Mouse (Mus musculus) liver, embryonic 11.5 days (tissue): Measurements from ENCODE around the gene Msl1. TPM values are rescaled to one million over a fixed set of nuclear protein-coding genes. Genes with fewer than 3 reads are reported as not detected.

Source experiments
- ATAC-seq: fragments of 200-750 bp; cut with Nextera tagmentation; replicated peaks from 2 replicates; pipeline ENCODE4 v1.8.0; 2017; ENCODE audit warnings: moderate number of reproducible peaks, mild to moderate bottlenecking, moderate TSS enrichment, moderate library complexity; ENCODE audit not compliant: low FRiP score
- DNase-seq: peaks from one replicate; pipeline ENCODE4 v3.0.0-alpha.2; 2017; ENCODE audit warnings: low spot score
- H3K27ac ChIP-seq: fragments of 300-500 bp; sonication (generic); 2 replicates; pipeline ENCODE4 v1.5.1; 2014; ENCODE audit warnings: mild to moderate bottlenecking, low read depth, low read length, control low read depth
- H3K27me3 ChIP-seq: fragments of 300-500 bp; sonication (generic); replicated peaks from 2 replicates; pipeline ENCODE4 v1.6.1; 2014; ENCODE audit warnings: low read length, mixed read lengths; ENCODE audit not compliant: control insufficient read depth, insufficient read depth
- H3K36me3 ChIP-seq: fragments of 300-500 bp; sonication (generic); 2 replicates; pipeline ENCODE4 v1.6.1; 2014; ENCODE audit warnings: mild to moderate bottlenecking, low read length, moderate library complexity, mixed read lengths; ENCODE audit not compliant: control insufficient read depth, insufficient read depth
- H3K4me1 ChIP-seq: fragments of 300-500 bp; sonication (generic); replicated peaks from 2 replicates; pipeline ENCODE4 v1.6.1; 2014; ENCODE audit warnings: low read length, mixed read lengths; ENCODE audit not compliant: control insufficient read depth, insufficient read depth
- H3K4me2 ChIP-seq: fragments of 300-500 bp; sonication (generic); 2 replicates; pipeline ENCODE4 v1.6.1; 2014; ENCODE audit warnings: mild to moderate bottlenecking, control low read depth, moderate library complexity
- H3K4me3 ChIP-seq: fragments of 300-500 bp; sonication (generic); 2 replicates; pipeline ENCODE4 v1.5.1; 2014; ENCODE audit warnings: low read depth, low read length, control low read depth
- H3K9ac ChIP-seq: fragments of 300-500 bp; sonication (generic); 2 replicates; pipeline ENCODE4 v1.6.1; 2014; ENCODE audit warnings: low read depth, low read length, control low read depth
- H3K9me3 ChIP-seq: fragments of 300-500 bp; sonication (generic); 2 replicates; pipeline ENCODE4 v1.6.1; 2016; ENCODE audit warnings: low read length, inconsistent platforms, mixed read lengths; ENCODE audit not compliant: control insufficient read depth
- WGBS: fragments of 180-500 bp; shearing (Covaris S2); extraction: QIAGEN DNeasy Blood & Tissue Kit; methylation state at CpG from one replicate; pipeline ENCODE4 v1.1.7; 2014; 5-methylcytosine and 5-hydroxymethylcytosine counted together
- polyA plus RNA-seq: library from polyadenylated mRNA; unstranded; fragments of >200 nt; fragmentation: Nextera tagmentation; extraction: Ambion mirVana; gene quantifications from 2 replicates; pipeline ENCODE4 v1.2.1, GENCODE M21; 2014

Gene Msl1
- polyA plus RNA-seq, 1 experiment from 2014 or later = 17.7 TPM

GRCm38 (mm10) chr11:98761939-98762338 lies 33.4 kb upstream of the Msl1 start:
- Histone ChIP-seq H3K27ac (no peak overlapping the region), H3K4me1 (peaks cover 35% of the 10 kb centered on the region), H3K4me2 (no peak overlapping the region), H3K9ac (no peak overlapping the region), H3K9me3 (no peaks in the 10 kb centered on the region), H3K27me3 (no peaks in the 10 kb centered on the region), H3K4me3 (no peak overlapping the region), H3K36me3 (peaks cover 36% of the 10 kb centered on the region)
- no peak for ATAC-seq
- no peak for DNase-seq
- 92% methylated on average over 4 of the region's 4 CpGs for WGBS

- no peak for ATAC-seq
- Histone ChIP-seq H3K4me2 (no peak overlapping the region), H3K36me3 (peaks cover 28% of the 10 kb centered on the region), H3K4me1 (peaks cover 41% of the 10 kb centered on the region), H3K9ac (no peak overlapping the region), H3K4me3 (no peak overlapping the region), H3K9me3 (no peaks in the 10 kb centered on the region), H3K27ac (peak overlapping the region; percentile 35; the same call in 1 of the 2 replicates), H3K27me3 (no peaks in the 10 kb centered on the region)
- DNase-seq = no peak
- WGBS = 66% methylated on average over 17 of the region's 17 CpGs
Observed at GRCm38 (mm10) chr11:98762756-98763501, 32.4 kb upstream of the Msl1 start.

- Histone ChIP-seq H3K9ac (no peak overlapping the region), H3K4me1 (peaks cover 46% of the 10 kb centered on the region)
- no peak for ATAC-seq
Observed at GRCm38 (mm10) chr11:98763502-98763861, 31.8 kb upstream of the Msl1 start.

GRCm38 (mm10) chr11:98764091-98764490 lies 31.2 kb upstream of the Msl1 start:
- Histone ChIP-seq H3K9ac (no peak overlapping the region), H3K9me3 (no peaks in the 10 kb centered on the region), H3K4me1 (peaks cover 53% of the 10 kb centered on the region), H3K4me2 (no peak overlapping the region), H3K36me3 (peaks cover 25% of the 10 kb centered on the region), H3K4me3 (no peak overlapping the region), H3K27me3 (no peaks in the 10 kb centered on the region), H3K27ac (peak overlapping the region; percentile 48; the same call in 1 of the 2 replicates)
- 82% methylated on average over 18 of the region's 18 CpGs for WGBS
- DNase-seq (no peak), ATAC-seq (no peak)

More at GRCm38 (mm10) chr11:98763502-98763861, 31.8 kb upstream of the Msl1 start:
- H3K4me2 ChIP-seq = no peak overlapping the region
- no peaks in the 10 kb centered on the region for H3K9me3 ChIP-seq
- H3K36me3 ChIP-seq = peaks cover 25% of the 10 kb centered on the region
- whole genome bisulfite sequencing = 89% methylated on average over 8 of the region's 8 CpGs
- no peaks in the 10 kb centered on the region for H3K27me3 ChIP-seq
- H3K27ac ChIP-seq = peak overlapping the region; percentile 48; the same call in 1 of the 2 replicates
- no peak for DNase-seq
- no peak overlapping the region for H3K4me3 ChIP-seq

- Histone ChIP-seq H3K4me1 (peaks cover 59% of the 10 kb centered on the region), H3K27ac (no peak overlapping the region)
Observed at GRCm38 (mm10) chr11:98764746-98765145, 30.6 kb upstream of the Msl1 start.

GRCm38 (mm10) chr11:98765421-98766309 lies 29.7 kb upstream of the Msl1 start:
- Histone ChIP-seq H3K4me2 (no peak overlapping the region; the same call in 1 of the 2 replicates), H3K27ac (peak overlapping the region; percentile 62), H3K4me1 (peaks cover 67% of the 10 kb centered on the region), H3K9ac (no peak overlapping the region), H3K4me3 (no peak overlapping the region), H3K27me3 (no peaks in the 10 kb centered on the region), H3K9me3 (no peaks in the 10 kb centered on the region), H3K36me3 (peaks cover 24% of the 10 kb centered on the region)
- WGBS = 53% methylated on average over 9 of the region's 9 CpGs
- DNase-seq = no peak
- no peak for ATAC-seq

More at GRCm38 (mm10) chr11:98764746-98765145, 30.6 kb upstream of the Msl1 start:
- no peak overlapping the region for H3K4me2 ChIP-seq
- H3K27me3 ChIP-seq = no peaks in the 10 kb centered on the region
- H3K4me3 ChIP-seq = no peak overlapping the region
- DNase-seq = no peak
- no peak for ATAC-seq
- peaks cover 28% of the 10 kb centered on the region for H3K36me3 ChIP-seq
- no peak overlapping the region for H3K9ac ChIP-seq
- no peaks in the 10 kb centered on the region for H3K9me3 ChIP-seq

GRCm38 (mm10) chr11:98766346-98766745 lies 29.0 kb upstream of the Msl1 start:
- DNase-seq (no peak), ATAC-seq (no peak)
- no peaks in the 10 kb centered on the region for H3K27me3 ChIP-seq
- H3K9ac ChIP-seq = no peak overlapping the region
- WGBS = 47% methylated on average over 2 of the region's 2 CpGs
- H3K4me3 ChIP-seq = no peak overlapping the region
- H3K4me1 ChIP-seq = peaks cover 67% of the 10 kb centered on the region
- H3K4me2 ChIP-seq = no peak overlapping the region; the same call in 1 of the 2 replicates
- peaks cover 20% of the 10 kb centered on the region for H3K36me3 ChIP-seq
- H3K27ac ChIP-seq = peak overlapping the region; percentile 62; the same call in 1 of the 2 replicates
- no peaks in the 10 kb centered on the region for H3K9me3 ChIP-seq

- Histone ChIP-seq H3K9me3 (no peaks in the 10 kb centered on the region), H3K4me3 (peak overlapping the region; percentile 57; the same call in 1 of the 2 replicates), H3K36me3 (peaks cover 20% of the 10 kb centered on the region), H3K27me3 (no peaks in the 10 kb centered on the region), H3K4me2 (peak overlapping the region; percentile 93), H3K4me1 (peaks cover 71% of the 10 kb centered on the region), H3K9ac (0 out of 2 replicates have a peak overlapping the region, but pooled peaks have one; percentile 6), H3K27ac (peak overlapping the region; percentile 38; the same call in 1 of the 2 replicates)
- DNase-seq = no peak
- no peak for ATAC-seq
- 73% methylated on average over 5 of the region's 5 CpGs for WGBS
Observed at GRCm38 (mm10) chr11:98766816-98767215, 28.5 kb upstream of the Msl1 start.
